Mouse (Mus musculus) testis, adult 2 months (tissue): ENCODE data around the gene Gm10662. TPM values are rescaled to one million over a fixed set of nuclear protein-coding genes. Genes with fewer than 3 reads are reported as not detected.
"Not testable (repeated sequence)": the region's sequence is repeated elsewhere in the genome, so short reads cannot be mapped to it uniquely, and the experiment has no call there.

ENCODE experiments used
- H3K27ac ChIP-seq: fragments of 200-500 bp; 2 replicates; pipeline ENCODE4 v1.5.1; 2012; ENCODE audit warnings: low read depth, low read length; ENCODE audit not compliant: control insufficient read depth, insufficient read depth
- H3K27me3 ChIP-seq: fragments of 200-500 bp; 2 replicates; pipeline ENCODE4 v1.6.1; 2012; ENCODE audit warnings: mild to moderate bottlenecking, low read length, moderate library complexity; ENCODE audit not compliant: control insufficient read depth, insufficient read depth
- H3K36me3 ChIP-seq: fragments of 200-500 bp; 2 replicates; pipeline ENCODE4 v1.6.1; 2012; ENCODE audit warnings: mild to moderate bottlenecking, low read length; ENCODE audit not compliant: control insufficient read depth, insufficient read depth
- H3K4me1 ChIP-seq: fragments of 200-500 bp; 2 replicates; pipeline ENCODE4 v1.6.1; 2012; ENCODE audit warnings: low read length; ENCODE audit not compliant: control insufficient read depth, insufficient read depth
- H3K4me3 ChIP-seq: fragments of 200-500 bp; 2 replicates; pipeline ENCODE4 v1.5.1; 2012; ENCODE audit warnings: low read depth, mild to moderate bottlenecking, low read length, moderate library complexity, mixed read lengths; ENCODE audit not compliant: control insufficient read depth
- polyA plus RNA-seq: library from polyadenylated mRNA; depleted of rRNA; stranded (reverse); fragments of >200 nt; gene quantifications from 2 replicates; pipeline ENCODE4 v1.2.3, GENCODE M21; 2012; rRNA removed

Gene Gm10662
- not detected in 2 replicates for polyA plus RNA-seq

- H3K36me3 ChIP-seq, H3K27me3 ChIP-seq: not testable (repeated sequence)
Observed at GRCm38 (mm10) chr7:23144380-23144779, at the start of gene Gm10662. Gene Gm10662 (minus strand): TSS chr7:23144480.

DNA sequence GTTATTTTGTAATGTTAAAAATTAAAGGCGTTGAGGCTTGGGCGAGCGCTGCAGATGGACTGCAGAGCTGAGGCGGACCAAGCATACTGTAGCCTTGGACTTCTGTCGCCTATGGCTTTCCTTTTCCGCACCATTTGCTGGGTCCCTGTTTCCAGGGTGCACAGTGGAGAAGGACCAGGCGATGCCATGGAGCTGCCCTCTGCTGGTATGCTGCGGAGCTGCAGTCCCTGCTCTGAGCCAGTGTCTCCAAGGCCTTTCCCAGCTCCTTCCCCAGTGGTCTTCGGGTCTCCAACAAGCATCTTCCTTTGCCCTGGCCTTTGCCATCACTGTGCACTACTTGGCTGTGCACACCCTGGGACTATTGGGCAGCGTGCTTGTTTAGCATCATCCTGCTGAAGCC, 19.2 kb upstream of the Gm10662 start:
- not testable (repeated sequence) for H3K36me3 ChIP-seq, H3K27me3 ChIP-seq, H3K27ac ChIP-seq, H3K4me3 ChIP-seq, H3K4me1 ChIP-seq

More at GRCm38 (mm10) chr7:23144380-23144779, at the start of gene Gm10662:
- H3K4me3 ChIP-seq, H3K4me1 ChIP-seq, H3K27ac ChIP-seq: not testable (repeated sequence)

Other genes starting within 250 kb of the Gm10662 start
- gene Gm4214, start 159.8 kb downstream of the Gm10662 start, polyA plus RNA-seq, result not detected in 2 replicates
- gene Gm4216, start 124.6 kb downstream of the Gm10662 start, polyA plus RNA-seq, result not detected in 2 replicates
- gene Vmn1r163, start 88.9 kb downstream of the Gm10662 start, polyA plus RNA-seq, result not detected in 2 replicates
- gene Gm8720, start 77.0 kb downstream of the Gm10662 start, polyA plus RNA-seq, result not detected in 2 replicates
- not detected in 2 replicates for gene Vmn1r165, start 72.9 kb upstream of the Gm10662 start, polyA plus RNA-seq
- gene Vmn1r166, start 107.2 kb upstream of the Gm10662 start, polyA plus RNA-seq, result not detected in 2 replicates
- gene Gm6902, start 134.4 kb upstream of the Gm10662 start, polyA plus RNA-seq, result 0.57 and 0.64 TPM in 2 replicates
- 2.4 and 2.5 TPM in 2 replicates for gene Nlrp4e, start 156.7 kb upstream of the Gm10662 start, polyA plus RNA-seq
- gene Nlrp5, start 241.4 kb upstream of the Gm10662 start, polyA plus RNA-seq, result 0.70 and 1.0 TPM in 2 replicates